Mouse (Mus musculus) bone marrow, adult 2 months (tissue): ENCODE data around the gene Phospho1. TPM values are rescaled to one million over a fixed set of nuclear protein-coding genes. Genes with fewer than 3 reads are reported as not detected.
A peak's percentile ranks its signal among the peaks of the same experiment; 100 is the strongest.

ENCODE experiments used
- H3K27ac ChIP-seq: fragments of 200-500 bp; 2 replicates; pipeline ENCODE4 v1.5.1; 2012; ENCODE audit warnings: low read depth, mild to moderate bottlenecking, control low read depth, inconsistent platforms, low read length; ENCODE audit not compliant: control insufficient read depth, poor library complexity, insufficient read depth
- H3K4me1 ChIP-seq: fragments of 200-500 bp; 2 replicates; pipeline ENCODE4 v1.6.1; 2011; ENCODE audit warnings: low read length; ENCODE audit not compliant: control insufficient read depth, insufficient read depth
- H3K4me3 ChIP-seq: fragments of 200-500 bp; replicated peaks from 2 replicates; pipeline ENCODE3; 2011; ENCODE audit warnings: mild to moderate bottlenecking, low read depth, low read length, control low read depth; ENCODE audit not compliant: control insufficient read depth
- CTCF ChIP-seq: fragments of 200-500 bp; IDR thresholded peaks from 2 replicates; pipeline ENCODE4 v1.5.1; 2011; ENCODE audit warnings: low read length, control low read depth; ENCODE audit not compliant: control insufficient read depth, insufficient read depth
- POLR2A ChIP-seq: fragments of 200-500 bp; IDR thresholded peaks from 2 replicates; pipeline ENCODE4 v1.6.1; 2011; ENCODE audit warnings: low read depth, mild to moderate bottlenecking, control low read depth, low read length, borderline replicate concordance; ENCODE audit not compliant: control insufficient read depth
- WGBS: fragments of 180-500 bp; shearing (Covaris S2); methylation state at CpG from one replicate; pipeline ENCODE4 v1.1.7; 2018; 5-methylcytosine and 5-hydroxymethylcytosine counted together
- polyA plus RNA-seq: library from polyadenylated mRNA; stranded (reverse); fragments of >200 nt; gene quantifications from 2 replicates; pipeline ENCODE4 v1.2.4, GENCODE M21; 2011; ENCODE audit warnings: low replicate concordance; ENCODE audit not compliant: missing spikeins, insufficient read depth, insufficient read length

Phospho1 gene
- polyA plus RNA-seq, 1 experiment = 23.4 TPM

DNA sequence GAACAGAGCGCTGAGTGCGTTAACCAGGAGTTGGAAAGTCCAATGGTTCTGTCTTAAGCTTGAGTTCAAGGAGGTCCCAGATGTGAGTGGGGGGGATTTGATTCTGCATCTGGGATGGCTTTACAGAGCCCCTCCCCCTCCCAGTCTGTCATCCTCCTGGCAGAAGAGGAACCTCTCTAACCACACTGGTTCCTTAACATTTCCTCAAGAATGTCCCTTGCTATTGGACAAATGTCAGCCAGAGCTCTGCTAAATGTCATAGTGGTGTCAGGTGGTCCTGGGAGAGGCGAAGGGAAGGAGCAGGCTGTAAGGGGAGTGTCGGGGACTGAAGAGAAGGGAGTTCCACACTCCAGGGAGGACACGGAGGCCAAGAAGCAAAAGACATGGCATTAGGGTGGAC, 18.7 kb downstream of the Phospho1 start:
- TF ChIP-seq CTCF (no peak), POLR2A (no peak)
- H3K4me3 ChIP-seq = peak overlapping the region; percentile 4
- WGBS = 26% methylated on average over 5 of the region's 5 CpGs

DNA sequence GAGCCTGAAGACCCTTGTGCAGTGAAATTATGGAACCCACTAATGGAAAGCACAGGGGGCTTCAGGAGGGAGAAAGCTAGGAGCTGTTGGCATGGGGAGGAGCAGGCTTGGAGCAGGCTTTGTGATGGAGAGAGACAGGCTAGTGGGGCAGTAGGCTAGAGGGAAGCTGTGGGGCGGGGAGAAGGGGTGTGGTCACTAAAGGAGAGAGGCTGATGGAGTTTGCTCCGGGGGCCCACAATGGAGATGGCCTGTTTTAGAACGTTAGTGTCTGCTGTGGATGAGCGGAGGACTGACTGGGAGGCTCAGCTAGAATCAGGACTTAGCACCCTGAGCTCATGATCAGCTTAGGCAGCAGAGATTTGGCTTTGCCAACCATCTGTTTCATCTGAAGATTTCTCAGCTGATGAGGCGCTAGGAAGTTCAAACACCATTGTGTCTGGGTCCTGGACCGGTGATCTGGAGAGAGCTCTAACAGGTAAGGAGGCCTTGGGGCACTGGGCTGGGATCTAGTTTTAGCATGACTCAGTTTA, 19.2 kb downstream of the Phospho1 start:
- Histone ChIP-seq H3K27ac (peak overlapping the region; percentile 20; the same call in 1 of the 2 replicates), H3K4me3 (no peak overlapping the region), H3K4me1 (peaks cover 11% of the 10 kb centered on the region)
- TF ChIP-seq POLR2A = no peak
- no peak for TF ChIP-seq CTCF
- 50% methylated on average over 6 of the region's 6 CpGs for WGBS

More for the DNA sequence above, 18.7 kb downstream of the Phospho1 start:
- peak overlapping the region; percentile 27; the same call in 1 of the 2 replicates for H3K27ac ChIP-seq
- H3K4me1 ChIP-seq = peaks cover 15% of the 10 kb centered on the region

DNA sequence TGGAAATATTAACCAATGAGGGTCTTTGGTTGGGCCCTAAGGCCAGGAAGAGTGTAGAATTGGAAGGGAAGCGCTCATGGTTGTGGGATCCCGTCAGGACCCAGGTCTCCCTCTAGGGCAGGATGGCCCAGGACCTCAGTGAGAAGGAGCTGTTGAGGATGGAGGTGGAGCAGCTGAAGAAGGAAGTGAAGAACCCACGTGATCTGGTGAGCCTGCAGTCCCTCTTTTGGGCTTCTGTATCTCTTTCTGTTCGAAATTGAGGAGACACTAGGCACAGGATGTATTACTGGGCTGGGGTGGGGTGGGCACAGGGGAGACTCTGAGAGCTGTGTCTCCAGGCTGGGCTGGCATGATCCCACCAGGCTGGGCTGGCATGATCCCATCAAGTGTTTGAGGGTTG, 20.6 kb downstream of the Phospho1 start:
- Histone ChIP-seq H3K4me3 (no peak overlapping the region), H3K4me1 (peaks cover 9% of the 10 kb centered on the region), H3K27ac (no peak overlapping the region)
- TF ChIP-seq POLR2A (no peak), CTCF (no peak)
- 40% methylated on average over 4 of the region's 4 CpGs for WGBS

DNA sequence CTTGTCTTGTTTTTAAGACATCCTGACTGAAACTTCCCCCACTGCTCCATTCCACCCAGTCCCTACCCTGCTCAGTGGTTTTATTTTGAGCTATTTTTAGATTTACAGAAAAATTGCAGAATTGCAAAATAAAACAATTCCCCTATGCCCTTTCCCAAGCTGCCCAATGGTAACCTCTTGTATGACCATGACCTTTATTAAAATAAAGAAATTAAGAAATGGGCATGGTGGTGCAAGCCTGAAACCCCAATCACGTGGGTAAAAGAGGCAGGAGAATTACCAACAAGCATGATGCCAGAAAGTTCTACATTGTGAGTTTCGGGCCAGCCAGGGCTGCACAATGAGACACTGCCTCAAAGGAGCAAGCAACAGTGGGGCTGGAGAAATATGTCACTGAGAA, 26.6 kb downstream of the Phospho1 start:
- Histone ChIP-seq H3K4me1 (no peaks in the 10 kb centered on the region), H3K4me3 (no peak overlapping the region), H3K27ac (no peak overlapping the region; the same call in 1 of the 2 replicates)
- TF ChIP-seq CTCF = no peak
- no peak for TF ChIP-seq POLR2A
- 24% methylated on average over 2 of the region's 2 CpGs for WGBS

DNA sequence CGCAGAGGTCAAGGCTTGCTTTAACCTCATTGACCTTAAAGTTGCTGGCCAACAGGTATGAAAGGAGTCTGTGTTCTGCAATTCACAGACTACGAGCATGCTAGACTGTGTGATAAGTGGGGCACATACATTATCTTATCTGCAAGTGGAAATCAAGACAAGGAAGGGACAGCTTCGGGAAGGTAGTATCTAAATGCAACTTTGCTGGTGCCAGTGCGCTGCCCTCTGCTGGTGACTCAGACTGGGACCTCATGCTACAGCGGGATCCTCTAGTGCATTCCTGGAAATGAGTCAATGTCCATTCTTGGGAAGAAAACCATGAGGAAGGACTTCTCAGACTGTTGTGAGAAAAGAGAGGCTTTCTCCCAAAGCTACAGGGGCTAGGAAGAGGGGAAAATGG, 29.4 kb downstream of the Phospho1 start:
- H3K4me3 ChIP-seq = no peak overlapping the region
- no peaks in the 10 kb centered on the region; the same call in 1 of the 2 replicates for H3K4me1 ChIP-seq
- no peak overlapping the region for H3K27ac ChIP-seq
- TF ChIP-seq CTCF = peak; percentile 95
- no peak for TF ChIP-seq POLR2A
- 40% methylated on average over 5 of the region's 5 CpGs for WGBS

DNA sequence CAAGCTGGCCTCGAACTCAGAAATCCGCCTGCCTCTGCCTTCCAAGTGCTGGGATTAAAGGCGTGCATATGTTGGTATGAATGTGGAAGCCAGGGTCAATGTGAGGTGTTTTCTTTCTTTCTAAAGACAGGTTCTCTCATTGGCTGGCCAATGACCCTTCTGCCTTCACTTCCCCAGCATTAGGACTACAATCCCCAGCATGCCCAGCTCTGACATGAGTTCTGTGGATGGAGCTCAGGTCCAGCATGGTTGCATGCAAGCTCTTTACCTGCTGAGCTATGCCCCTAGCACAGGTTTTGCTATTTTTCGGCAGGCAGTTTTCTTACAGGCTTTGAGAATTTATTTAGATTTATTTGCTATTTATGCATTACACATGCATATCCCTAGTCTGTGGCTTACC, 33.0 kb downstream of the Phospho1 start:
- 80% methylated on average over 4 of the region's 4 CpGs for WGBS
- Histone ChIP-seq H3K4me3 (no peak overlapping the region), H3K4me1 (peaks cover 1% of the 10 kb centered on the region; the same call in 1 of the 2 replicates), H3K27ac (no peak overlapping the region)
- TF ChIP-seq CTCF (no peak), POLR2A (no peak)

DNA sequence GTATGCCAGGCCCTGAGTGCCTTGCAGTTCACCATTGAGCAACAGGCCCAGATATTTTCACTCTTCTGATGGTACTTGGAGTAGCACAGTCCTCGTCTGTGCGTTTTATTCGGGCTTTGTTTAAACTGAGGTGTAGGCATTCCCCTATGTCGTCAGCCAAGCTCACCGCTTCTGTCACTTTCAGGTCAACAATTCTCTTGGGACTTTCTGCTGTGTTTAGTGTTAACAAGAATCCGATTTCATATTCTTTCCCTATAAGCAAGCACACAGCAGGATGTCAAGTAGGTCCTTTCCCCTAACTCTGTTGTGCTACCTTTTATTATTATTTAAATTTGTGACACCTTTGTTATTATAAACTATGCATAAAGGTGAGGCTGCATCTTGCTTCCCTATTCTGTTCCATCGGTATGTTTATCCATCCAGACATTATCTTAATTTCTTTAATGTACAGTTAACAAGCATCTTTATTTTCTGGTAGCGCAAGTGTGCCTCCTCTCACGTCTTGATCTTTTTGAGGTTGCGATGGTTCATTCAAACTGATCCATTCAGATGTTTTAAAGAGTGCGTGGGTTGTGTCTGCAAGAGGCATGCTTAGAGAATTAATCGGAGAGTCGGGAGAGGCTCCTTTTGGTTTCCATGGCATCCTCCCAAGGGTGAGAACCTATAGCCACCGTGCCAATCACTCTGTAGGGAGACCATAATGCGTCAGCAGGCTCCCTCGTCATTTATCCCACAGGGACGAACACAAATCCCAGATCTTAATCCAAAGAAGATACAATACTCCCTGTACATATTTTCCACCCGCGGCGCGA, 33.6 kb downstream of the Phospho1 start:
- peaks cover 1% of the 10 kb centered on the region; the same call in 1 of the 2 replicates for H3K4me1 ChIP-seq
- WGBS = 30% methylated on average over 21 of the region's 21 CpGs
- peak overlapping the region; percentile 36 for H3K27ac ChIP-seq
- H3K4me3 ChIP-seq = peak overlapping the region; percentile 83
- TF ChIP-seq POLR2A = no peak
- no peak for TF ChIP-seq CTCF

DNA sequence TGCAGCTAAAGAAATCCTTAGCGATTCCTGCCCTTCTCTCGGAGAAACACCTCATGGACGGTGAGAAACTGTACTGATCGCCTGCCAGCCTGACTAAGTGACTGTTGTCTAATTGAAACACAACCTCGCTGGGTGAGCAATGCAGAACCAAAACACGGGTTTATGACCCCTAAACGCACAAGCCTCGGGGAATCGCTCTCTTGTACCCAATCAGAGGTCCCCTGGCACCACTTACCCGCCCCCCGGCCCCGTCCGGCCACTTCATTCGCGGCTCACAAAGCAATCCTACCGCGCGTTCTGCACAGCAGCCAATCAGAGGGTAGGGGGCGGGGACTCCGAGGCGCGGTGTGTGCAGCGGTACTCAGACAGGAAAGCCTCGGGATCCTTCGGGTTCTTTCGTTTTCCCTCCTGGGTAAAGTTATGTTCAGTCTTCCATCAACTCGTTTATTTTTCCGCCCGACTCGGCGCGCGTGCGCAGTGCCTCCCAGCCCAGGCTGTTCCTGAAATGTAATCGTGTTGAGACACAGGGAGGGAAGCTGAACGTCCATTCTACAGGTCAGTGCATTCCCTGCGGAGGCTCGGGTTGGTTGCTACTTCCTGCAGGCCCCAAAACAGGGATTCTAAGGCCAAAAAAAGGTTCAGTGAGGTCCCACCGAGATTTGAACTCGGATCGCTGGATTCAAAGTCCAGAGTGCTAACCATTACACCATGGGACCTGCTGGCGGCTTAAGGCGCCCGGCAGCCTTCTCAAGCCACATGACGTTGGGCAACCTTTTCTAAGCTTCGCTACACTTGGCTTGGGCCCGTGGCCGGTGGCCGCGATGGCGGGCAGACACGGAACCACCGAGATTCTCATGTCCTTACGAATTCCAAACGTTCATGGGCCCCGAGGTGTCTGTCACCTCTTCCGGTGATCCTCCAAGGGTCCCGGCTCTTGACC, 34.5 kb downstream of the Phospho1 start:
- peak overlapping the region; percentile 96 for H3K27ac ChIP-seq
- WGBS = under 1% methylated on average over 58 of the region's 58 CpGs

More for the DNA sequence above, 34.5 kb downstream of the Phospho1 start:
- Histone ChIP-seq H3K4me1 (peaks cover 1% of the 10 kb centered on the region; the same call in 1 of the 2 replicates), H3K4me3 (peak overlapping the region; percentile 83)
- TF ChIP-seq CTCF (no peak), POLR2A (no peak)
